Mouse (Mus musculus) urinary bladder, adult 2 months (tissue): Measurements from ENCODE around the gene Art3. TPM values are rescaled to one million over a fixed set of nuclear protein-coding genes. Genes with fewer than 3 reads are reported as not detected.

Experiments used
- DNase-seq: peaks from one replicate; pipeline ENCODE4 v3.0.0; 2022; ENCODE audit warnings: low spot score
- polyA plus RNA-seq: library from polyadenylated mRNA; depleted of rRNA; stranded (reverse); fragments of >200 nt; gene quantifications from 2 replicates; pipeline ENCODE4 v1.2.3, GENCODE M21; 2012

Art3 gene
- polyA plus RNA-seq, 1 experiment: 839 TPM

GRCm38 (mm10) chr5:92381550-92382348 lies 50.1 kb downstream of the Art3 start:
- no peak for DNase-seq

DNA sequence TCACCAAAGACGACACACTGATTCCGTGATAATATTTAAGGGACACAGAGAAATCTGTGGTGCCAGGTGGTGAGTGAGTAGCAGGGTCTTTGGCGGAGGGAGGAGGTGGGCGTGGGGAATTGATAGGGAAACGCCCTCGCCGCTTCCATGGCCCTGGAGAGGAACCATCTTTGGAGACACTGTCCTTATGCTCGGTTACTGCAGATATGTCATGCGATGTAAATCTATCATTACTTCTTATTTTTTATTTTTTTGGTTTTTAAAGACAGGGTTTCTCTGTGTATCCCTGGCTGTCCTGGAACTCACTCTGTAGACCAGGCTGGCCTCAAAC lies 50.7 kb downstream of the Art3 start:
- DNase-seq: no peak

- DNase-seq: no peak
These were observed 52.1 kb downstream of the Art3 start for GRCm38 (mm10) chr5:92383747-92384146.

DNA sequence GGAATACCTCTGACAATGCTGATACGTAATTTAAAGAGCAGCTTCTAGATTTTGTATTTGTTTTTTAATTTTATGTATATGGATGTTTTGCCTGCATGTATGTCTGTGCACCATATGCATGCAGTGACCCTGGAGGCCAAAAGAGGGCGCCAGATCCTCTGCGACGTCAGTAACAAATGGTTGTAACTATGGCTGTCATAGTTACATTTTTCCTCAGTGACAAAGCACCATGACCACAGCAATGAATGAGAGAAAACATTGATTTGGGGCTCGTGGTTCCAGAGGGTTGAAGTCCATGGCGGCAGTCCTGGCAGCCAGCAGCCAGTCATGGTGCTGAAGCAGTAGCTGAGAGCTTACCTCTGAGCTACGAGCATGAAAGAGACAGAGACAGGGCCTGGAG lies 53.2 kb downstream of the Art3 start:
- DNase-seq: no peak

DNA sequence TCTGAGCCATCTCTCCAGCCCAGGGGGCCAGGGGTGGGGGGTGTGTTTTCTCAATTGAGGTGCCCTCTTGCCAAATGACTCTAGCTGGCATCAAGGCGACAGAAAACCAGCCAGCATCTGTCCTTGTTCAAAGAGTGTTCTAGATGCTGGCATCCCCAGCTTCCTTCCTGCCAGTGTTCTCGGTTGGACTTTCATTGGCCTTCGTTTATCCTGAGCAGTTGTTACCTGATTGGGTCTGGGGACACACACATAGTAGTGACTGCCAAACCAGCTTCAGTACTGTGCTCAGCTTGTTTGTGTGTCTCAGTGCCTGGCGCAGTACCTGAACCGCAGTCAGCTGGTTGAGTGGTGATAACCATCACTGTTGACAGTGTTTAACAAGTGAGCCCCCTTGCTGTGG lies 54.5 kb downstream of the Art3 start:
- DNase-seq: no peak

GRCm38 (mm10) chr5:92386643-92387042 lies 55.0 kb downstream of the Art3 start:
- no peak for DNase-seq

- DNase-seq: no peak
These were observed 55.8 kb downstream of the Art3 start for GRCm38 (mm10) chr5:92387433-92387832.

- no peak for DNase-seq
These were observed 58.4 kb downstream of the Art3 start for GRCm38 (mm10) chr5:92389977-92390376.

DNA sequence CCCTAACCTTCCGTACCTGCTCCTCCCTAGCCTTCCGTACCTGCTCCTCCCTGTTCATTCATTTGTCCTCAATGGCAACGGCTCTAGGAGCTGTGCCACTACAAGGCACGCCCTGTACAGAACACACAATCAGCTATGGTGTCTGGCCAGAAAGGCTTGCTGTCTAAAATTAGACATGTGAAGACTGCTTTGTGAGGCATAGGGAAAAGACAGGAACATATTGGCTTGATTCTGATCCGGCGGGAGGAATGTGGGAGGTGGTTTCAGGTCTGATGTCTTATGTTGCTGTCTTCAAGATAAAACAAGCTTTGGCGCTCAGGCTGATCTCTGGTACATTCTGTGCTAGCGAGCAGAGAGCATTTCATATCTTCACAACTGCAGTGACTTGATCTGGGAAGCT lies 59.0 kb downstream of the Art3 start:
- DNase-seq: no peak

- no peak for DNase-seq
These were observed 60.9 kb downstream of the Art3 start for GRCm38 (mm10) chr5:92392542-92392941.

GRCm38 (mm10) chr5:92393863-92394262 lies 62.2 kb downstream of the Art3 start:
- no peak for DNase-seq

GRCm38 (mm10) chr5:92395764-92396163 lies 64.1 kb downstream of the Art3 start:
- DNase-seq: no peak

GRCm38 (mm10) chr5:92396476-92396875 lies 64.8 kb downstream of the Art3 start:
- no peak for DNase-seq

- DNase-seq: no peak
These were observed 66.5 kb downstream of the Art3 start for GRCm38 (mm10) chr5:92398153-92398552.

DNA sequence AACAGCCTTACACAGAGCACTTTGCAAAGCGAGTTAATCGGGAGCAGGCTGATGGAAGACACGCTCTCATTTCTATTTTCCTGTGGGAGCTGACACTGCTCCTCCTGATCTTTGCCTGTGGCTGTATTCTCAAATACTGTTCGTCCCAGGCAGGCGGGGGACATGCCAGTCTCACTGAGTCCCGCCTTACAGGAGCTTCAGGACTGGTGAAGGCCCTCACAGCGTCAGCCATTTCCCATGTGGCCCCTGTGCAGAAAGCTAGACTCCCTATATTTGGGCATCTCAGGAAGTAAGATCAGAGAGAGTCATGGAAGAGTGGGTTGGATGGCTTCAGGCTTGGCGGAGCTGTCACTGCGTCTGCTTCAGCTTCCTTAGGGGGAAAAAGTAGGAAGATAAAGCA lies 71.2 kb downstream of the Art3 start:
- no peak for DNase-seq

GRCm38 (mm10) chr5:92403562-92404399 lies 72.2 kb downstream of the Art3 start:
- no peak for DNase-seq

DNA sequence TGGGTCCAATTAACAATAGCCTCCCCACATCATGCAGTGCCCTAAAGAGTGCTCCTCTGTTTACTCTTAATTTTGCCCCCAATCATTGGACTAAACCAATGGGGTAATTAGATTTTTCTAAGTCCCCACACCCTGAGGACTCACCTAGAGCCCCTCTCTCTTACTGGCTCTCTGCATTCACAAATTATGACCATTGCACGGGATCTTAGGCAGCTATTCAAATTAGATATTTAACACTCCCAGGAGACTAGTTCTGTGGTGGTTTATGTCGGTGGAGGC lies 72.7 kb downstream of the Art3 start:
- DNase-seq: no peak

- no peak for DNase-seq
These were observed 77.9 kb downstream of the Art3 start for GRCm38 (mm10) chr5:92409361-92410155.

DNA sequence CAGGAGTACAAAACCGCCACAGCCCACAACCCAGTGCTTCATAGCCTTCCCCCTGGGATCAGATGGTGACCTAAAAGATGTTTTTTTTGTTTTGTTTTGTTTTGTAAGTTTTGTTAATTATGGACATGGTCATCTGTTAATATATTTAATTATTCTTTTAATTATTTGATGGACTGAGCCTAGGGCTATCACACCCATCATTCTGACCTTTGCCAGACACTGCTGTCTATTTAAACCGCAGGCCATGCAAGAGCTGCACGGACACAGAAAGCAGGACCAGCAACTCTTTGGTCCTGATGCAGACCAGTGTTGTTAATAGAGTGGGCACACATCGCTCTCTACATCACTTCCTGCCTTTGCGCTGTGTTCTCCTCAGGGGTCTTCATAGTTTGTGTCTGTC lies 78.9 kb downstream of the Art3 start:
- DNase-seq: no peak

DNA sequence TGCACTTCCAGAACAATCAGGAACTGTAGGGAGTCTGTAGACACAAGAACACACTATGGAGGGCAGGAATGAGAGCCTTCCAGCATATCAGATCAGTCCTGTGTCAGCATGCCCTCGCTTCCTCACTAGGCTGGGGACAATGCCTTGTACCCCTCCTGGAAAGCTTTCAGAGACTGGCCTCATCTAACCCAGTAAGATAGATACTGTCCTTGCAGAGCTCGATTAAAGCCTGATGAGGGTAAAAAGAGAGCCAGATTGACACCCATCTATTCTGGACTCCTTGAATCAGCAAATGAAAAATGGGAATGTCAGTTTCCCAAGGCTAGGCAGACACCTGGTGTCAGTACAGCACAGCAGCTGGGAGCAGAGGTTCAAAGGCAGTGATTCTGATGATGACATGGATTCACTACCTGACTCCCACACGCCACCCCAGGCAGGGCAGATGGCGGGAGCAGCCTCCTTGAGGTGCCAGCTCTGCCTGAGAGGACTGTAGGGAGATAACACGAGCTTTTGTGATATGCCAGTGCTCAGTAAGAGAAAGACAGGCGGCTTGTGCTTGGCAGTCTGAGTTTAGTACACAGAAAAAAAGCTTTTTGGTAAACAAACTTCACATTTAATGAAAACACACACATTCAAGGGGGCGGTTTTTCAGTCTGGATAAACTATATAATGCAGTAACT lies 80.0 kb downstream of the Art3 start:
- DNase-seq: no peak

- no peak for DNase-seq
These were observed 81.8 kb downstream of the Art3 start for GRCm38 (mm10) chr5:92413271-92413981.
